In genomic region chr2:165287202-165287984, GRCm38 (mm10) we compare ENCODE assay signal across 8 mouse cellular contexts. TPM values are rescaled to one million over a fixed set of nuclear protein-coding genes. Genes with fewer than 3 reads are reported as not detected.
A peak's percentile ranks its signal among the peaks of the same experiment; 100 is the strongest.
DNase-seq lines count a peak whose midpoint lies in the region; ATAC-seq and TF ChIP-seq lines count a peak whose summit lies in the region.

Slc35c2 (minus strand) TSS chr2:165287869.

- TF ChIP-seq CTCF in lung, adult 2 months (IDR thresholded peaks at IDR 0.05; ENCODE audit: insufficient read depth, low read length) = no peak
- TF ChIP-seq CTCF in olfactory bulb, adult 2 months (IDR thresholded peaks at IDR 0.05; ENCODE audit: insufficient read depth, low read depth, low read length) = 0 out of 2 replicates have a peak, but pooled peaks have one; percentile 37
- TF ChIP-seq CTCF in thymus, adult 2 months (IDR thresholded peaks at IDR 0.05; ENCODE audit: borderline replicate concordance, control insufficient read depth, extremely low read depth, insufficient read depth, low read length, poor library complexity) = 0 out of 2 replicates have a peak, but pooled peaks have one; percentile 23

- H3K4me3 ChIP-seq in forebrain, embryonic 15.5 days = peak within 1 kb of the TSS; percentile 79
- H3K4me3 ChIP-seq in lung, adult 2 months (replicated peaks; ENCODE audit: extremely low read depth, low read depth, low read length) = peak within 1 kb of the TSS; percentile 81
- peak within 1 kb of the TSS; percentile 70 for H3K4me3 ChIP-seq in olfactory bulb, adult 2 months (ENCODE audit: insufficient read depth, low read depth, low read length)
- H3K4me3 ChIP-seq in thymus, adult 2 months (ENCODE audit: control insufficient read depth, insufficient read depth, low read length) = peak within 1 kb of the TSS; percentile 80

- WGBS in forebrain, embryonic 15.5 days = under 1% methylated on average over 49 of the region's 49 CpGs
- under 1% methylated on average over 49 of the region's 49 CpGs for WGBS in lung, adult 2 months
- under 1% methylated on average over 49 of the region's 49 CpGs for WGBS in olfactory bulb, adult 2 months
- WGBS in thymus, adult 2 months = under 1% methylated on average over 49 of the region's 49 CpGs

- H3K9me3 ChIP-seq in forebrain, embryonic 15.5 days = no peaks in the 10 kb centered on the region

- H3K36me3 ChIP-seq in forebrain, embryonic 15.5 days = peaks cover 23% of the 10 kb centered on the region
- H3K36me3 ChIP-seq in thymus, adult 2 months (ENCODE audit: control insufficient read depth, insufficient read depth, low read length) = no peaks in the 10 kb centered on the region

- peak; percentile 93 for ATAC-seq in forebrain, embryonic 15.5 days (replicated peaks)

- intact Hi-C loops in heart, postnatal 25 days (cut with DNase I) = loop anchor here (5.0 kb wide), 1 partner anchor 40 kb away; the partner anchor contains the start of gene Elmo2

- peak; percentile 62; the same call in 1 of the 2 replicates for TF ChIP-seq POLR2A in lung, adult 2 months (IDR thresholded peaks at IDR 0.05; ENCODE audit: borderline replicate concordance, extremely low read depth, low read depth, low read length)
- TF ChIP-seq POLR2A in olfactory bulb, adult 2 months (IDR thresholded peaks at IDR 0.05; ENCODE audit: insufficient read depth, low read depth, low read length) = peak; percentile 83
- peak; percentile 66 for TF ChIP-seq POLR2A in thymus, adult 2 months (IDR thresholded peaks at IDR 0.05; ENCODE audit: control insufficient read depth, extremely low read depth, insufficient read depth, low read length, poor library complexity)

- peak within 1 kb of the TSS; percentile 92 for H3K4me2 ChIP-seq in forebrain, embryonic 15.5 days (replicated peaks)

- H3K9ac ChIP-seq in forebrain, embryonic 15.5 days (replicated peaks) = peak within 1 kb of the TSS; percentile 63

- H3K27me3 ChIP-seq in forebrain, embryonic 15.5 days = no peaks in the 10 kb centered on the region
- no peaks in the 10 kb centered on the region for H3K27me3 ChIP-seq in thymus, adult 2 months (ENCODE audit: control insufficient read depth, insufficient read depth, low read length)

- H3K4me1 ChIP-seq in forebrain, embryonic 15.5 days = peaks cover 44% of the 10 kb centered on the region
- peaks cover 13% of the 10 kb centered on the region for H3K4me1 ChIP-seq in lung, adult 2 months (ENCODE audit: control insufficient read depth, insufficient read depth, low read length)
- peaks cover 37% of the 10 kb centered on the region for H3K4me1 ChIP-seq in olfactory bulb, adult 2 months (ENCODE audit: control insufficient read depth, insufficient read depth, low read length)
- peaks cover 23% of the 10 kb centered on the region for H3K4me1 ChIP-seq in thymus, adult 2 months (replicated peaks; ENCODE audit: control insufficient read depth, insufficient read depth, low read length)

- peak within 1 kb of the TSS; percentile 98 for H3K27ac ChIP-seq in forebrain, embryonic 15.5 days (replicated peaks)
- H3K27ac ChIP-seq in olfactory bulb, adult 2 months (ENCODE audit: insufficient read depth, low read depth, low read length) = peak within 1 kb of the TSS; percentile 92
- no peak within 1 kb of the TSS; the same call in 1 of the 2 replicates for H3K27ac ChIP-seq in thymus, adult 2 months (ENCODE audit: control insufficient read depth, insufficient read depth, low read length)

- peak; percentile 89 for DNase-seq in ES-CJ7 (ENCODE audit: low read depth, low spot score)
- peak; percentile 93 for DNase-seq in cerebellum, adult 11 months
- peak; percentile 82 for DNase-seq in heart, postnatal 25 days (ENCODE audit: low spot score)
- DNase-seq in layer of hippocampus, adult 18-20 months (ENCODE audit: low spot score in 2 of 2) = peak; percentile 95 to 97
- DNase-seq in lung, adult 2 months = peak; percentile 93
- DNase-seq in thymus, adult 2 months = peak; percentile 93

RNA-seq across cellular contexts. Expression of gene Slc35c2, which starts in this region (rescaled TPM):
- polyA plus RNA-seq in forebrain, embryonic 15.5 days (2015; fragmentation: Nextera tagmentation; extraction: Ambion mirVana) = 61.4 and 68.7 TPM in 2 replicates
- total RNA-seq in heart, postnatal 25 days (2021) = 10 to 100 TPM; 18.3 to 21.4 TPM
- 100 to 1,000 TPM in 1 of 2 experiments, 10 to 100 TPM in 1; 96.3 to 101 TPM for total RNA-seq in layer of hippocampus, adult 18-20 months (2021)
- polyA plus RNA-seq in lung, adult 2 months (2012; rRNA removed) = 52.3 and 55.0 TPM in 2 replicates
- not detected in 2 replicates for polyA plus RNA-seq in olfactory bulb, adult 2 months (2012; ENCODE audit: insufficient read depth, insufficient read length, low replicate concordance, missing spikeins)
- 78.7 and 82.3 TPM in 2 replicates for polyA plus RNA-seq in thymus, adult 2 months (2012; rRNA removed)

Comparison
In these comparisons a context has a peak if more than half of its experiments do, and no peak if none do; other contexts are left out.
1. RNA of gene Slc35c2 (total RNA-seq): 96.3 to 101 TPM in layer of hippocampus, adult 18-20 months; 18.3 to 21.4 TPM in heart, postnatal 25 days; every median in the first group is over 4 times any median in the second.
2. RNA of gene Slc35c2 (polyA plus RNA-seq): 78.7 to 82.3 TPM in thymus, adult 2 months, 61.4 to 68.7 TPM in forebrain, embryonic 15.5 days and 52.3 to 55.0 TPM in lung, adult 2 months; not detected in olfactory bulb, adult 2 months; every median in the first group is over 10 times any median in the second.
3. Peak in every context shown above with its lines, with median percentiles within 50 percentile points of each other: DNase-seq, H3K4me3 ChIP-seq and POLR2A ChIP-seq.